Mouse (Mus musculus) spleen, postnatal 4 days (tissue): ENCODE data around the gene Wfdc2.

Source experiments
- DNase-seq, 2 experiments: peaks; one replicate each; pipeline ENCODE4 v3.0.0; 2022; ENCODE audit warnings: low spot score in 2 of 2

The Wfdc2 gene

DNA sequence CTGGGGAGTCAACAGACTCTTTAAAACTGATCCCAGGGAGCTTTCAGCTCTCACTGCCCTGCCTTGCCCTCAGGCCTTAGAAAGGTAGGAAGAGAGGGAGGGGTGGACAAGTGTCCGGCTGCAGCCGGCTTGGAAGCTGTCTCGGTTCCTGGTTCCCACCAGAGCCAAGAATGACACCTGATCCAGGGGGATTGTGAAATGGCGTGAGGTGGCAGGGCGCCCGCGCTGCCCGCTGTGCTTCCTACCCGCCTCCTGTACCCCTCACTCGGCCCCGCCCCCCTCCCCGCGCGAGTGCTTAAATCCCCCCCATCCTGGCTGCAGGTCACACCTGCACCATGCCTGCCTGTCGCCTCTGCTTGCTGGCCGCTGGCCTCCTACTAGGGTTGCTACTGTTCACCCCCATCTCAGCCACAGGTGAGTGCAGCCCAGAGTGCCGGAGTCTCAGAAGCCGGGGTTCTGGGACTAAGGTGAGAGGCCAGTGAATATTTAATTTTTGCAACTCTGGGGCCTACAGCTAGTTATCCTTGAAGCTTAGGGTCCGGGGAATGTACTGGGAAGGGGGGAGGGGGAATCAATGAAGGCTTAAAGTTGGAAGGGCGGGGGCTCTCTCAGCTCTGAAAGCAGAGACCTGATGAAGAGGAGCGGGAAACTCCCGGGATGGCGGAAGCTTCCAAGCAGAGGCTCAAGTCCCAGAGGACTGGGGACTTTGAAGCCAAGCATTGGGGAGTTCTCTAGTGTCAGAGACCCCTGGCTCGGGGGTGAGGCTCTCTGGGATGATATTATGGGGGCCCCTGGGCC is at the start of gene Wfdc2:
Gene Wfdc2, plus strand, starts transcription at position 23 of the 798 bp plus-strand sequence.
- no peak for DNase-seq

DNA sequence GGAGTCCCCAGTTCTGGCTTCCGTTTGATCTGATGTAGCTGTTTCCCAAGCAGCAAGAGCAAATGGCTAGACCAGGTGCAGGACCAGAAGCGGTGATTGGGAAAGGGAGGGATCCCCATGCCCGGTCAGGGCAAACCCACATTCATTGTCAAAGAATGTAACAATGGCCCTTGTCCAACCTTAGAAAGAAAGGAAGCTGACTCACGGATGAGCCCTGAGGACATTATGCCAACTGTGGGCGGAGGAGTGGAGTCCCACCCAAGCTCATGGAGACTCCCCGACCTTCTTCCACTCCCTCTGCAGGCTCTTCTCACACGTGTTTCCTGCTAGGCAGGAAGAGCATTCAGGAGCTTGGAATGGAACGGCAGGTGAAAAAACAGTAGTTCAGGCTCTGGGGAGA is 48.8 kb upstream of the Wfdc2 start:
- no peak for DNase-seq

DNA sequence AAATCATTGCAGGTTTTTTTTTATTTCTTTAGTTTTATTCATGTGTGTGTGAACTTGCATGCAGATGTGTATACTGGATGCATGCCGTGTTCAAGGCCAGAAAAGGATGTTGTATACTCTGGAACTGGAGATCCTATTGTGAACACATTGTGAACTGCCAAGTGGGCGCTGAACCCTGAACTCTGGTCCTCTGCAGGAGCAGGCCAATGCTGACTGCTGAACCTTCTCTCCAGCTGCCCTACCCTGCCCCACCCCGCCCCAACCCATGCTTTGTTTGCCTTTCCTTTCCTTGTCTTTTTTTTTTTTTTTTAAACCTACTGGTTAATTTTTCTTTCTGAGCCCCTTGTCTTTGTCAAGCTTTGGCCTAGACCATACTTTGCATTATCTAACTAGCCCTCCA is 47.3 kb upstream of the Wfdc2 start:
- DNase-seq, result no peak

DNA sequence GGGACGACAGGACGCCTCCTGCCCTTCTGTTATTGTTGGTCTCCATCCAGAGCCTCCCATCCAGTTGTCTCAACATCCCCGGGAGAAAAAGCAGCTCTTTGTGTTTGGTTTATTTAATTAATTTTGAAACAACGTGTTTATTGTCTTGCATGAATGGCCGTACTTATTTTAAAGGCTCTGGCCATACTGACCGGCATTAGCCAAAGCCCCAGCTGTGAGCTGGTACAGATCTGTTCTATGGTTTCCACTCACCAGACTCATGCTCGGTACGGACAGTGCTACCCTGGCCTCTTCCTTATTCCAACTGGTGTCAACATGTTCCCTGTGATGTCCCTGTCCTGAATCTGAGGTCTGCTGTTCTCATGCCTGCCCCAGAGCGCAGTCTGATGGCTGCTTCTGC is 46.3 kb upstream of the Wfdc2 start:
- DNase-seq, result no peak

DNA sequence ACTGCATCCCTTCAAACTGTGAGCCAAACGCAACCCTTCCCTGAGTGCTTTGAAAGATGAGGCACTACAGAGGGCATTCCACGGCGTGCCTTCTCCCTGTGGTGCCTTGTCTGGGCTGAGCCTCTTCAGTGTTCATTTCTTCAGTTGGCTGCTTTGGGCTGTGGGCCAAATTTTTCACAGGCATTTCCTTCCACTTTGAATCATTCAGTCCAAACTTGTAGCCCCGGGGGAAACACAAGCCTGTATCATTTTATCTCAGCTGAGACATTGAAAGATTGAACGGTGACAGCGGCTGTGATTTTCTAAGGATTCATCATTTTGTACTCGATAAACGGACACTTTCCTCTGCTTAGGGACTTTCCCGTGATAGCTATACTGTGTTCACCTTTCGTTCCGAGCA is 45.6 kb upstream of the Wfdc2 start:
- no peak for DNase-seq

DNA sequence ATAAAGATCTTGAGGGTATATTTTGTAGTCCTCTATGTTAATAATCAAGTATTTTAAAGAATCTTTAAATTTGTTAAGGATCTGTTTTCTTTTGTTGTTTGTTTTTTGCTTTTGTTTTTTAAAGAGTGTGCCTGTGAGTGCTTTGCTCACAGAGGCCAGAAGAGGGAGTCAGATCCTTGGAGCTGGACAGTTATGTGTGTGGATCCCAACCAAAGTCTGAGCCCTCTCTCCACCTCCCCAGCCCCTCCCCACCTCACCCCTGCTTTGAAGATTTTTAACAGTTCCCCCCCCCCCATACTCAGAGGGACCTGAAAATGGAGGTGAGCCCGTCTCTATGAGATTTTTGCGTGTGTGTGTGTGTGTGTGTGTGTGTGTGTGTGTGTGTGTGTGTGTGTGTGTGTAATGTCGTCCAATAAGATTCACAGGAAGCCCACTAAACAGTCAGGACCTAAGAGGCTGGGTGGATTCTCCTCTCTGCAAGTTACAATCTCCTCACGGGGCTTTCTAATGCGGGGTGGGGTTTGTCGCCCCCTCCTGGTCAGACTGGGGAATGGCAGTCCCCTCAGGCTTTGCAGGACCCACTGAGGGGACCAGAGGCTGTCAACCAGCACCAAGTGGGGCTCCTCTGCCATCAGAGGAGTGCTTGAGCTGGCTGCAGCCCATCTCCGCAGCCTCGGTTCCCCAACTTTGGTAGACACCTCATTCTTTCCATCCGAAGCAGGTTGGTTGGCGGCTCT is 44.6 kb upstream of the Wfdc2 start:
- peak; percentile 58 to 83 for DNase-seq

DNA sequence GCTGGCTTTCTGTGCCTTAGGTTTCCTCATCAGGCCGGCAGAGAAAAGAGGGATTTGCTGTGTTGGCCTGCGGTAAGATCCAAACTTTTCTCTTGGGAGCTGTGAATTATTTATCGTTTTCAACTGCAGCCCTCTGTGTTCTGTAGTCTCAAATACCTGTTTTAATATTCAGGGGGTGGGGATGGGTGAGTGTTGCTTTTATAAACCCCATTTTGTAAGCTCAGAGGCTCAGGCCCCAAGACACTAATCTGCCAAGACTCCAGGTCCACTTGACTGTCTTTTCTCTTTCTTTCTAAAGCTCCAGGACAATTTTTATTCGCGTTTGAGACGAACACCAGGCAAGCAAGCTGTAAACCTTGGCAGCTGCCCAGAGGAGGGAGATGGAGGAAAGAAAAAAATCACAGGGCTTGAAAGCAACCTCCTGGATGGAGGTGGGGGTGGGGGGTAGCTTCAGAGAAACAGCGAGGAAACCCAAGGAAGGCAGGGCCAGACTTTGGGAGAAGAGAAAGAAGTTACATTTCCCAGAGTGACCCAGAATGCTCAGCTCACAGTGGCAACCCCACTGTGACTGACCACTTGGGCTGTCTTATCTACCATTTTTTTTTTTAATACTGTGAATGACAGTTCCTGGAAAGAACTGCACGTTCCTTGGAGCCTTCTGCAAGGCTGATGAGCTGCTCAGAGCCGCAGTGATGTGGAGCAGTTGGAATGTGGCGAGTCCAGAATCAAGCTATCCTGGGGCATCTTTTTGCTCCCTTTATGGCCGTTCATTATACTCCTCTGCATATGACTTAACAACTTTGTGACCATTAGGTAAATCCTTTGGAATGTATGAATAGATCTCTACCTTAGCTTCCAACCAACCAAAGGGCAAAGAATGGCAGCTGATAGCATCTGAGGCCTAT is 43.7 kb upstream of the Wfdc2 start:
- DNase-seq, result no peak

DNA sequence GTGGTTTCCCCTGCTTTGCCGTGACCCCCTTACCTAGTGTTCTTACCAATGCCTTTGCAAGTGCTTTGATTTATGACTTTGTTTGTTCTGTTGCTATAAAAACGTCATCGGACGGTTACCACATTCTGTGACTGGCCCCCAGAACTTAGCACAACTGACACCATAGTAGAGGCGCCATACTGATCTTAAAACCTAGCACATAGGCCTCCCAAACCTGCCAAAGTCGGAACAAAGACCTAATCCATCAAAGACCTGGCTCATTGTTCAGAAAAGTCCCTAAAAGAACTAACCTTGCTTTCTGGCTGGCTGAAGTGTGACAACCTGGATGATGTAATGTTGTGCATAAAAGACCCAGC is 43.1 kb upstream of the Wfdc2 start:
- DNase-seq, result no peak

DNA sequence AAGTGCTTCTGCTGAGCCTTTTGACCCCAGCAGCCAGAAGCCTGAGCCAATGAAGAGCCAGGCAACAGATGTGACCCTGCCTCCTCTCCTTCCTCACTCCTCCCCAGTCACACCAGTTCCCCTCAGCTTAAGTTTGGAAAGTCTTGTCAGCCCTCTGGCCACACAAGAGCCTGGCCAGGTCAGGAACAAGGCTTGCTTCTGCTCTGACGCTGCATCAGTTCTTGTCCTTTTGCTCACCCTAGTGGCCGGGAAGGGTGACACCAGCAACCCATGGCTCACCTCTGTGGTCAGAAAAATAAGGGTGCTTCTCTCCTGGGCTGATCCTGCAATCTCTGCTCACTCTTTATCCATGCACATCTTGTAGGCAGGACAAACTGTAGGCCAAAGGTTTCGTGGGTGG is 41.4 kb upstream of the Wfdc2 start:
- DNase-seq, result peak; percentile 53 to 76

DNA sequence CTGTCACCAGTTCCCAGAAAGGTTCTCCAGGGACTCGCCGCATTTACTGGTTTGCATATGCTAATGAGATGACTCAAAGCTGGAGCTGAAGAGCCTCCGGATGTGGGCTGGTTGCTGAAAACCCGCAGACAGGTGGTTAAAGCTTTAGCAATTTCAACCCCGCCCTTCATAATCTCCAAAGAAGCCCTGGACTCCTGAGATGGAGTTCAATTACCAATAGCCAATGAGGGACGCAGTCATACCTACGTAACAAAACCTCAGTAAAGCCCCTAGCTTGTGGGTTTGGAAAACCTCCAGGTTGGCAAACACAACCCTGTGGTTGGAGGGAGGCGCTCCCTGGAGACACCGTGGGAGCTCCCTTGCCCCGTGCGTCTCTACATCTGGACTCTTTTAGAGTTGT is 40.4 kb upstream of the Wfdc2 start:
- DNase-seq, result peak in 1 of 2 experiments; percentile 40

DNA sequence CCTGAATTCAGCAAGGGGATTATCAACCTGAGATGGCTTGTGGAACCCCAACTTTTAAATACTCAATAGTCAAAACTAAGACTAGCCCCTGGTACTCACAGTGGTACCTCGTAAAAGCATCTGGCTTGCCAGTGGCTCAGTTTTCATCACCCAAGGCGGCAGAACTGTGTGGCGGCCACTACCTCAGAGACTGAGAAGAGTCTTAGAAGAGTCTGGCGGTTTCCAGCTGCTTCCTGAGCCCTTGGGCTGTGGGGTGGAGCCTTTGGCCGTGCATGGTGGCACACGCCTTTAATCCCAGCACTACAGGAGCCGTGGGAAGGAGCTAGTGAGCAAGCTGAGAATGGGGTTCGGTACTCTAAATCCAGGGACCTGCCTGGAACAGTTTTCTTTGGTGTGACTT is 39.9 kb upstream of the Wfdc2 start:
- no peak for DNase-seq

DNA sequence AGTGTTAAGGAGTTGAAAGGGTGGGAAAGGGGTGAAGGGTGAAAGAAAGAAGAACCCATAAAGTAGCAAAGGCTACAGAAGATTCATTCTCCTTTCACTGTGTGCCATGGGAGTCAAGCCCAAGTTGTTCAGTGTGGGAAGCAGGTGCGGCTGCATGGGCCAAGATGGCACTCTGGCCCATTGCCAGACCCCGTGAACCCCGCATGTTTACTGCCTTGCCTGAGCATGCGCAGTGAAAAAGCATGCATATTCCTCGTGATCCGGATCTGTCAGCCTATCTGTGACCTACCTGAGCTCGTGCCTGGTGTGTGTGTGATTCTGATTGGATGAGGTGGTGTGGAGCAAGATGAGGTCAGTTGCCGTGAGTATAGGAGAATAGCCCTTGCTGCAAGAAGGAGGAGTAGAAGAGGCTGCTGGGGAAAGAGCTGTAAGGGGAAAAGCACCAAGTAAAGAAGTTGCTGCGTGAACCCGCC is 38.9 kb upstream of the Wfdc2 start:
- no peak for DNase-seq

DNA sequence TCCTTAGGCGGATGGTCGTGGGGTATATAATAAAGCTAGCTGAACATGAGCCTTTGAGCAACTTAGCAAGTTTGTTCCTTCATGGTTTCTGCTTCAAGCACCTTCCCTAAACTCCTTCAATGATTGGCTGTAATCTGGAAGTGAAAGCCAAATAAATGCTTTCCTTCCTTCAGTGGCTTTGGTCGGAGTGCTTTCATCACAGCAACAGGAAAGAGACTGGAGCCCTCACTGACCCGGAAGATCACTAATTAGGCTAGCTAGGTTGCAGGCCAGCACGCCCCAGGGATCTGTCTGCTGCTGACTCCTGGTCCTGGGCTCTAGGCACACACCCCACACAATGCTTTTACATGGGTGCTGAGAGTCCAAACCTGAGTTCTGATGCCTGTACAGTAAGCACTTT is 33.7 kb upstream of the Wfdc2 start:
- no peak for DNase-seq

DNA sequence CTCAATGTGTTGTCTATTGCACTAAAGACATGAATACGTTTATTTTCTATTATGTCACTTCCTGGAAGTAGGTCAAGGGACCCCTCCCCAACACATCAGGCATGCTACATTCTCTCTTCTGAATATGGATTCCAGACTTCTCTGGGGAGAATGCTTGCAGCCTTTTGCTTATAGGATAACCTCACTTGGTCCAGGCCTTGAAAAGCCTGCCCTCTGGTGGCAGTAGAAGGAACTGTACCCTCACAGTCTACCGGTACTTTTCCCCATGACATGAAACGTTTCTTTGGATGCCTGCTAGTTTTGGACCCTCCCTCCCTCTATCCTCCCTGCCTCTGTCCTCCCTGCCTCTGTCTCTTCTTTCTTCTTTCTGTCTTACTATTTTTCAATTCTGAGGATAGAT is 31.0 kb upstream of the Wfdc2 start:
- peak; percentile 66 to 87 for DNase-seq

DNA sequence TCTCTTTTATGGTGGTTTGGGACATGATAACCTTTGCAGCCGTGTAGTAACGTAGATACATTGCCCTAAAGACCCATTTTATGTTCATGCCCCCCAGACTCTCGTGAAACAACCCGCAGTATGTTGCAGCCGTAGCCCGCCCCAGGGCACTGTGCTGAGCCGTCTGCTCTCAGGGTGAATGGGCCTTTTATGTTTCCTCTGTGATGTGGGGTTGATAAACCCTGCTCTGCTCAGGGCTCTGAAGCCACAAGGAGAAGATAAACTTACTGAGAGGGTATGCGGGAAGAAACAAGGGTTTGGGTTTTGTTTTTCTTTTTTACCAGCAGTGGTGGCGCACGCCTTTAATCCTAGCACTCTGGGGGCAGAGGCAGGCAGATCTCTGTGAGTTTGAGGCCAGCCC is 27.9 kb upstream of the Wfdc2 start:
- no peak for DNase-seq

DNA sequence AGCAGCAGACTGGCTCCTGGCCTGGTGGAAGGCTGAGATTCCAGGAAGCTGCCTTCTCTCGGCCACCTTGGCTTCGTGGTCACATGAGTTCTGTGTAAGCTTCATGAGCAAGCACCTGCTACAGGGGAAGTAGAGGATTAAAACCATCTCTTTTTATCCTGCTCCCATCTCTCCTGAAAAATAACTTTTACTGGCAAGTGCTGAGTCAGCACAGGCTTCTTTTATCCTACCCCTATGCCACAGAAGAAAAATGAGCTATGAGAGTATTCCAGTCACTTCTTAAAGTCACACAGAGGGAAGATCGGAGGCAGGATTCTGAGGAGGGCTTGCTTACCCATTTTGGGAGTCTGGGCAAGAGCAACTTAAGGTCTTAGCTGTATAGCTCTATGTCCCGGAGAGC is 25.2 kb upstream of the Wfdc2 start:
- no peak for DNase-seq

DNA sequence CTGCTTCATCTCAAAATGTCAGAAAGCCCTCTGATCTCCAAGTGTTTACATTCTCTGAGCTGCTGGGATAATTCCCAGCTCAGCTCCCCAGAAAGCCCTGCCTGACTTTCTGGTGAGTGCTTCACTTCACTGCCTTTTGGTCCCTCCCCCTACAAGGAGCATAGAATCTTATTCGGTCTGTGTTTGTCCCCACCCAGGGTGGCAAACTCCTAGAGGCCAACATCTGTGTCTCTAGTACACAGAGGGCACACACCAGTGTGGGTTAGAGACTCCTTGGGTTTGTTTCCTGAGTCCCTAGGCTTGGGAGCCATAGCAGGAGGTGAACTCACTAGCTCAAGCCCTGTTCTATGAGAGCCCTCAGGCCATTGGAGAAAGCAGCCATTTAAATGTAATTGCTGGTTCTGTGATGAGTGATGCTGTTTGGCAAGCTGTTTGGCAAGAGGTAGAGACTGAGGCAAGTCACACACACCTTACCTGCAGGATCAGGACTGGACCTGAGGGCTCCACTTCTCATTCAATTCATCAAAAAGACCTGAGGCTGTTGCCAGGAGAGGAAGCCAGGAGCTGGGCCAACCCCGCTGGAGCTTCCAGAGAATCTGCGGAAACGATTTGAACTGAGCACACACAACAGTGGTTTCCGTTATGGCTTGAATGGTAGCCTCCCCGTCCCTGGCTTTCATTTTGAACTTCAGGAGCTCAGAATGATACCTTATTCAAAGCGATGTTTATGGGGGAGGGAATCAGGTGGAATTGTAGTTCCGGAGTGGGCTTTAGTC is 21.4 kb upstream of the Wfdc2 start:
- no peak for DNase-seq

DNA sequence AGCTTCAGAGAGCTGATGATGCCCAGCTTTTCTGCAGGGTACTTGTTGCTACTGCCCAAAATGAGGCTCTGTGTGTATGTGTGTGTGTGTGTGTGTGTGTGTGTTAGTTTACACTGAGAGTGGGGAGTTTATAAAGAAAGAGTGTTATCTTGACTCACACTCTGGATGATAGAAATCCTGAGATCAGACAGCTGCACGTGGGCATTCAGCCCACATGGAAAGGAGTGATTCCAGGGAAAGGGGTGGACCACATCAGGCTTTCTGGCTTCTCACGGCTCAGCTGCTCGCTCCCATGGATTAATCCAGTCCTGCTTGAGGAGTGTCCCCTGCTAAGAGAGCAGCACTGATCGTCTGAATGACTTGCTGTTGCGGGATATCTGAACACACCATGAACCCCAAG is 20.1 kb upstream of the Wfdc2 start:
- DNase-seq, result no peak

DNA sequence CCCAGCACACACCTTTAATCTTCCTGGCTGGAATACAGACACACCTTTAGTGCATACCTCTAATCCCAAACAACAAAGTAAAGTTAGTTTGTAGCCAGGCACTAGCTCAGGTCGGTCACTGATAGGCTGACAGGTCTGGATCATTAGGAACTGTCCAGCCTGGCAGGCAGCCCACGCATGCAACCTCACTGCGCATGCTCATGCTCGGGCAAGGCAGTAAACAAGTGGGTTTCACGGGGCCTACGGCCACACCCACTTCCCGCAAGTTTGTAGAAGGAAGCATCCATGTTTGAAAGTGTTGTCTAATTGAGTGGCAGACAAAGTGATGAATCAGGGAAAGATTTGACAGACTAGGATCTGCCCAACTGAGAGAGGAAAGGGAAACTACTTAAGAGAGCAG is 19.6 kb upstream of the Wfdc2 start:
- DNase-seq, result no peak

DNA sequence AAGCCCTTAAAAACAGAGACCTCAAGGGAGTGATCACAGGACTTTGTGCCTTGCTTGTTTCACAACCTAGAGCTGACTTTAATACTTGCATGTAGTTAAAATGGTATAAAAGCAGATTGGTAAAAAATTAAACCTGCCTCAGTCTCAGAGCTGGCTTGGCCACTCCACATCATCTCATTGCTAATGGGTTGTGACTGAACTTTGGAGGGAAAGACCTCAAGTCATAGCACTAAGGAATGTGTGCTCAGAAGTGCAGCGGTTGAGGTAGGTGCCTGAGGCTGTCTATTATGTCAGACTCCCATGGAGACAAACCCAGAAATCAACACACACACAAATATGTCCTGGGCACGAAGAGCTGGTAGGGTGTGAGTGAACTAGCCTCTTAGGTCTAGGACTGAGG is 18.5 kb upstream of the Wfdc2 start:
- no peak for DNase-seq

DNA sequence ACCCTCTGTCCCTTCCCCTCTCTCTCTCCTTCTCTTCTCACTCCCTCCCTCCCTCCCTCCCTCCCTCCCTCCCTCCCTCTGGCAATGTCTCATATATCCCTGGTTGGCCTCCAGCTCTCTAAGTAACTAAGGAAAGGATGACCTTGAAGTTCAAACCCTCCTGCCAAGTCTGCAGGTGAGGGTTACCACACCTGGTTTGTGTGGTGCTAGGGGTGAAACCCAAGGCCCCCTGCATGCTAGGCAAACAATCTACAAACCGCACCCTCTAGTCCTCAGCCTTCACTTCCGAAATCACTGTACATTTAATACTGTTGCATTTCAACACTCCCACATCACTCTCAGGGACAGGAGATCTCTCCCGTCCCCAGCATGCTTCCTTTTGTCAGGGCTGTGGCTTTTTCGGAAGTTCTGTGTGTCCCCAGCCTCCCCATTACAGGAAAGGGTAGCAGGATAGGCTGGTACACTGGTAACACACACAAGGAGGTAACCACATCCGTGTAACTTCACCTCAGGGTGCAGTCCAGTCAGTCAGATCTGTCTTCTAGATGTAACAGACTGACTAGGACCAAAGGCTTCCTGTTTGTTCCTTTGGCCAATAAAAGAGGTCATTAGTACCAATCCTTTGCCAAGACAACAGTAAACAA is 17.6 kb upstream of the Wfdc2 start:
- DNase-seq, result no peak
